Mouse (Mus musculus) testis, adult 2 months (tissue): ENCODE results near the gene Trim25.

Source experiments
- CTCF ChIP-seq: fragments of 200-500 bp; IDR thresholded peaks from 2 replicates; pipeline ENCODE4 v1.5.1; 2012; ENCODE audit warnings: low read depth, mild to moderate bottlenecking, inconsistent platforms, low read length, moderate library complexity; ENCODE audit not compliant: control insufficient read depth, insufficient read depth, insufficient replicate concordance
- POLR2A ChIP-seq: fragments of 200-500 bp; IDR thresholded peaks from 2 replicates; pipeline ENCODE4 v1.6.1; 2012; ENCODE audit warnings: low read depth, mild to moderate bottlenecking, inconsistent platforms, low read length, moderate library complexity; ENCODE audit not compliant: control insufficient read depth

DNA sequence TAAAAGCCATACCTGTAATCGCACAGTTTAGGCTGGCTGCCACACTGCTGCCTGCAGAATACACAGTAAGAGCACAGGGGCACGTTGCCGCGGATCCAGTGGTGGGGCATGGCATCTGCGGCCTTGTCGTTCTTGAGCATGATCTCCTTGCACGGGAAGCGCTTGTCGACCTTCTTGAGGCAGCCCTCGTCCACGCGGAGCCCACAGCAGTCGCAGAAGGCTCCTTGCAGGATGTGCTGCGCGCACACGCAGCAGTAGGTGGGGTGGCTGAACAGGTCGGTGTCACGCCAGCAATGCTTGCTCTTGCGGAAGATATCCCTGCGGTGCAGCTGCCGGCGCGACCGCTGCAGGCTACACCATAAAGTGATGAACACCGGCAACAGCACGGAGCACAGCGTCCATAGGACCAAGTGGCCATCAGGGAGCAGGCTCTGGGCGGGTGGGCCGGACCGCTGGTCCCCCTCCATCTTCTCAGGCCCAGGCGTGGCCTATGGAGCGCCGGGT, 60.8 kb downstream of the Trim25 start:
- TF ChIP-seq POLR2A: no peak
- TF ChIP-seq CTCF: no peak
